Mouse (Mus musculus): ENCODE measurements around the gene Wdhd1. TPM values are rescaled to one million over a fixed set of nuclear protein-coding genes. Genes with fewer than 3 reads are reported as not detected.

Wdhd1 gene
- polyA plus RNA-seq, 1 experiment from 2014 or later, result 23.1 TPM

- 1% methylated on average over 22 of the region's 22 CpGs for WGBS
- H3K27me3 ChIP-seq, result no peaks in the 10 kb centered on the region
- peaks cover 9% of the 10 kb centered on the region for H3K4me1 ChIP-seq
- peak overlapping the region; percentile 60 for H3K27ac ChIP-seq (replicated peaks)
- H3K4me2 ChIP-seq (replicated peaks), result peak overlapping the region; percentile 78
- no peaks in the 10 kb centered on the region for H3K9me3 ChIP-seq (replicated peaks)
- peak overlapping the region; percentile 88 for H3K9ac ChIP-seq
- ATAC-seq (ENCODE audit: insufficient number of reproducible peaks, low FRiP score, low TSS enrichment, low read depth), result no peak
- H3K36me3 ChIP-seq, result peaks cover 8% of the 10 kb centered on the region; the same call in 1 of the 2 replicates
- H3K4me3 ChIP-seq (replicated peaks), result peak overlapping the region; percentile 90
These were observed 537 bp downstream of the Wdhd1 start for GRCm38 (mm10) chr14:47276036-47276603.

- WGBS, result 22% methylated on average over 3 of the region's 3 CpGs
- Histone ChIP-seq H3K4me3 (replicated peaks) (peak overlapping the region; percentile 90), H3K9me3 (replicated peaks) (no peaks in the 10 kb centered on the region), H3K4me1 (peaks cover 9% of the 10 kb centered on the region), H3K36me3 (peaks cover 12% of the 10 kb centered on the region; the same call in 1 of the 2 replicates), H3K27me3 (no peaks in the 10 kb centered on the region), H3K4me2 (replicated peaks) (peak overlapping the region; percentile 78), H3K9ac (no peak overlapping the region), H3K27ac (replicated peaks) (no peak overlapping the region)
- ATAC-seq (ENCODE audit: insufficient number of reproducible peaks, low FRiP score, low TSS enrichment, low read depth), result no peak
These were observed 1.2 kb downstream of the Wdhd1 start for GRCm38 (mm10) chr14:47275417-47275816.

- no peak overlapping the region for H3K27ac ChIP-seq (replicated peaks)
- no peaks in the 10 kb centered on the region for H3K9me3 ChIP-seq (replicated peaks)
- 35% methylated on average over 3 of the region's 3 CpGs for WGBS
- no peak overlapping the region for H3K4me2 ChIP-seq (replicated peaks)
- H3K9ac ChIP-seq, result no peak overlapping the region
- no peak for ATAC-seq (ENCODE audit: insufficient number of reproducible peaks, low FRiP score, low TSS enrichment, low read depth)
- peaks cover 23% of the 10 kb centered on the region; the same call in 1 of the 2 replicates for H3K36me3 ChIP-seq
- peaks cover 9% of the 10 kb centered on the region for H3K4me1 ChIP-seq
- H3K4me3 ChIP-seq (replicated peaks), result no peak overlapping the region
- no peaks in the 10 kb centered on the region for H3K27me3 ChIP-seq
These were observed 2.9 kb downstream of the Wdhd1 start for GRCm38 (mm10) chr14:47273751-47274150.

GRCm38 (mm10) chr14:47269706-47270105 lies 7.0 kb downstream of the Wdhd1 start:
- peaks cover 41% of the 10 kb centered on the region for H3K36me3 ChIP-seq
- no peaks in the 10 kb centered on the region for H3K9me3 ChIP-seq (replicated peaks)
- no peak overlapping the region for H3K4me3 ChIP-seq (replicated peaks)
- 92% methylated on average over 2 of the region's 2 CpGs for WGBS
- H3K9ac ChIP-seq, result no peak overlapping the region
- no peak for ATAC-seq (ENCODE audit: insufficient number of reproducible peaks, low FRiP score, low TSS enrichment, low read depth)
- H3K4me1 ChIP-seq, result no peaks in the 10 kb centered on the region
- no peaks in the 10 kb centered on the region for H3K27me3 ChIP-seq
- H3K4me2 ChIP-seq (replicated peaks), result no peak overlapping the region
- H3K27ac ChIP-seq (replicated peaks), result no peak overlapping the region

GRCm38 (mm10) chr14:47269056-47269455 lies 7.6 kb downstream of the Wdhd1 start:
- H3K4me3 ChIP-seq (replicated peaks), result no peak overlapping the region
- H3K9me3 ChIP-seq (replicated peaks), result no peaks in the 10 kb centered on the region
- no peak overlapping the region for H3K27ac ChIP-seq (replicated peaks)
- H3K27me3 ChIP-seq, result no peaks in the 10 kb centered on the region
- H3K4me1 ChIP-seq, result no peaks in the 10 kb centered on the region
- WGBS, result 98% methylated on average over 4 of the region's 4 CpGs
- ATAC-seq (ENCODE audit: insufficient number of reproducible peaks, low FRiP score, low TSS enrichment, low read depth), result no peak
- peaks cover 41% of the 10 kb centered on the region for H3K36me3 ChIP-seq
- H3K9ac ChIP-seq, result no peak overlapping the region
- no peak overlapping the region for H3K4me2 ChIP-seq (replicated peaks)

GRCm38 (mm10) chr14:47265829-47266228 lies 10.8 kb downstream of the Wdhd1 start:
- peaks cover 34% of the 10 kb centered on the region for H3K36me3 ChIP-seq

GRCm38 (mm10) chr14:47264866-47265265 lies 11.8 kb downstream of the Wdhd1 start:
- no peaks in the 10 kb centered on the region for H3K27me3 ChIP-seq
- no peak for ATAC-seq (ENCODE audit: insufficient number of reproducible peaks, low FRiP score, low TSS enrichment, low read depth)
- no peak overlapping the region for H3K4me2 ChIP-seq (replicated peaks)
- whole genome bisulfite sequencing, result 94% methylated on average over 3 of the region's 3 CpGs
- H3K4me1 ChIP-seq, result no peaks in the 10 kb centered on the region
- H3K27ac ChIP-seq (replicated peaks), result no peak overlapping the region
- H3K9me3 ChIP-seq (replicated peaks), result no peaks in the 10 kb centered on the region
- H3K9ac ChIP-seq, result no peak overlapping the region
- no peak overlapping the region for H3K4me3 ChIP-seq (replicated peaks)
- H3K36me3 ChIP-seq, result peaks cover 36% of the 10 kb centered on the region

More at GRCm38 (mm10) chr14:47265829-47266228, 10.8 kb downstream of the Wdhd1 start:
- Histone ChIP-seq H3K9me3 (replicated peaks) (no peaks in the 10 kb centered on the region), H3K4me2 (replicated peaks) (no peak overlapping the region), H3K4me3 (replicated peaks) (no peak overlapping the region), H3K9ac (no peak overlapping the region), H3K27me3 (no peaks in the 10 kb centered on the region), H3K27ac (replicated peaks) (no peak overlapping the region), H3K4me1 (no peaks in the 10 kb centered on the region)
- 92% methylated on average over 8 of the region's 8 CpGs for WGBS
- no peak for ATAC-seq (ENCODE audit: insufficient number of reproducible peaks, low FRiP score, low TSS enrichment, low read depth)

- Histone ChIP-seq H3K36me3 (peaks cover 55% of the 10 kb centered on the region), H3K27me3 (no peaks in the 10 kb centered on the region), H3K27ac (replicated peaks) (no peak overlapping the region), H3K9me3 (replicated peaks) (no peaks in the 10 kb centered on the region), H3K4me2 (replicated peaks) (no peak overlapping the region), H3K9ac (no peak overlapping the region), H3K4me3 (replicated peaks) (no peak overlapping the region), H3K4me1 (no peaks in the 10 kb centered on the region)
- ATAC-seq (ENCODE audit: insufficient number of reproducible peaks, low FRiP score, low TSS enrichment, low read depth), result no peak
- WGBS, result 85% methylated on average over 6 of the region's 6 CpGs
These were observed 26.8 kb downstream of the Wdhd1 start for GRCm38 (mm10) chr14:47249839-47250238.

- no peak overlapping the region for H3K27ac ChIP-seq (replicated peaks)
- H3K4me1 ChIP-seq, result no peaks in the 10 kb centered on the region
- peaks cover 46% of the 10 kb centered on the region for H3K36me3 ChIP-seq
- ATAC-seq (ENCODE audit: insufficient number of reproducible peaks, low FRiP score, low TSS enrichment, low read depth), result no peak
- no peak overlapping the region for H3K4me3 ChIP-seq (replicated peaks)
- WGBS, result 48% methylated on average over 4 of the region's 4 CpGs
- H3K9me3 ChIP-seq (replicated peaks), result no peaks in the 10 kb centered on the region
- no peak overlapping the region for H3K4me2 ChIP-seq (replicated peaks)
- H3K9ac ChIP-seq, result no peak overlapping the region
- no peaks in the 10 kb centered on the region for H3K27me3 ChIP-seq
These were observed 33.9 kb downstream of the Wdhd1 start for GRCm38 (mm10) chr14:47242753-47243152.

- WGBS, result 92% methylated on average over 6 of the region's 6 CpGs
- peaks cover 29% of the 10 kb centered on the region for H3K36me3 ChIP-seq
- H3K9me3 ChIP-seq (replicated peaks), result no peaks in the 10 kb centered on the region
- ATAC-seq (ENCODE audit: insufficient number of reproducible peaks, low FRiP score, low TSS enrichment, low read depth), result no peak
- H3K27ac ChIP-seq (replicated peaks), result no peak overlapping the region
- no peak overlapping the region for H3K9ac ChIP-seq
- H3K4me1 ChIP-seq, result no peaks in the 10 kb centered on the region
- H3K4me2 ChIP-seq (replicated peaks), result no peak overlapping the region
- H3K27me3 ChIP-seq, result no peaks in the 10 kb centered on the region
- H3K4me3 ChIP-seq (replicated peaks), result no peak overlapping the region
These were observed 35.6 kb downstream of the Wdhd1 start for GRCm38 (mm10) chr14:47241046-47241445.

GRCm38 (mm10) chr14:47240600-47240999 lies 36.1 kb downstream of the Wdhd1 start:
- no peak for ATAC-seq (ENCODE audit: insufficient number of reproducible peaks, low FRiP score, low TSS enrichment, low read depth)
- no peaks in the 10 kb centered on the region for H3K27me3 ChIP-seq
- no peak overlapping the region for H3K9ac ChIP-seq
- H3K27ac ChIP-seq (replicated peaks), result no peak overlapping the region
- no peak overlapping the region for H3K4me2 ChIP-seq (replicated peaks)
- no peaks in the 10 kb centered on the region for H3K4me1 ChIP-seq
- WGBS, result 81% methylated on average over 1 of the region's 1 CpGs
- H3K9me3 ChIP-seq (replicated peaks), result no peaks in the 10 kb centered on the region
- no peak overlapping the region for H3K4me3 ChIP-seq (replicated peaks)
- H3K36me3 ChIP-seq, result peaks cover 25% of the 10 kb centered on the region

- H3K4me2 ChIP-seq (replicated peaks), result no peak overlapping the region
- no peak for ATAC-seq (ENCODE audit: insufficient number of reproducible peaks, low FRiP score, low TSS enrichment, low read depth)
- no peak overlapping the region for H3K9ac ChIP-seq
- 86% methylated on average over 4 of the region's 4 CpGs for WGBS
- H3K27me3 ChIP-seq, result no peaks in the 10 kb centered on the region
- no peaks in the 10 kb centered on the region for H3K9me3 ChIP-seq (replicated peaks)
- no peaks in the 10 kb centered on the region for H3K4me1 ChIP-seq
- peaks cover 9% of the 10 kb centered on the region for H3K36me3 ChIP-seq
- no peak overlapping the region for H3K27ac ChIP-seq (replicated peaks)
- no peak overlapping the region for H3K4me3 ChIP-seq (replicated peaks)
These were observed 39.4 kb downstream of the Wdhd1 start for GRCm38 (mm10) chr14:47237286-47237685.

All from embryonic facial prominence, embryonic 15.5 days (tissue).